In genomic region chr1:191062241-191062780, GRCm38 (mm10) we compare ENCODE assay signal across 9 mouse cellular contexts. TPM values are rescaled to one million over a fixed set of nuclear protein-coding genes. Genes with fewer than 3 reads are reported as not detected.
DNase-seq lines count a peak whose midpoint lies in the region; ATAC-seq and TF ChIP-seq lines count a peak whose summit lies in the region.
"Had no signal": no experiment of that assay in that cellular context is flagged by ENCODE, and none has a peak within 500 bp of the region (broad histone marks: within the 10 kb centered on the region; RNA-seq: fewer than 3 reads in every experiment).

No protein-coding gene starts in this region.

- intact Hi-C loops in left cerebral cortex, postnatal 10 days (cut with DNase I) = no loop called here

- peak; percentile 49 for ATAC-seq in liver, embryonic 13.5 days (ENCODE audit: low read depth)

- H3K4me2 ChIP-seq in liver, embryonic 13.5 days = peak overlapping the region; percentile 83

- no peak for TF ChIP-seq CTCF in cerebellum, adult 2 months (IDR thresholded peaks at IDR 0.05; ENCODE audit: borderline replicate concordance, insufficient read depth, low read depth, low read length)
- TF ChIP-seq CTCF in thymus, adult 2 months (IDR thresholded peaks at IDR 0.05; ENCODE audit: borderline replicate concordance, control insufficient read depth, extremely low read depth, insufficient read depth, low read length, poor library complexity) = no peak

- no peak for DNase-seq in cerebellum, adult 2 months
- DNase-seq in cerebellum, adult 9-10 months = no peak
- no peak for DNase-seq in thymus, adult 2 months
- DNase-seq in thymus, postnatal 10 days (ENCODE audit: low spot score in 2 of 2) = no peak
- no peak for DNase-seq in liver, embryonic 13.5 days
- no peak for DNase-seq in adrenal gland, postnatal 25 days
- DNase-seq in urinary bladder, postnatal 25 days (ENCODE audit: low spot score) = no peak
- DNase-seq in left cerebral cortex, postnatal 10 days (ENCODE audit: extremely low spot score in 1 of 2, low spot score in 2 of 2) = no peak

- H3K9me3 ChIP-seq in liver, embryonic 13.5 days (replicated peaks) = no peaks in the 10 kb centered on the region

- peak overlapping the region; percentile 94 for H3K9ac ChIP-seq in liver, embryonic 13.5 days

- peak overlapping the region; percentile 51; the same call in 1 of the 2 replicates for H3K27ac ChIP-seq in cerebellum, adult 2 months (ENCODE audit: insufficient read depth, low read length)
- H3K27ac ChIP-seq in thymus, adult 2 months (ENCODE audit: control insufficient read depth, insufficient read depth, low read length) = no peak overlapping the region
- H3K27ac ChIP-seq in liver, embryonic 13.5 days = peak overlapping the region; percentile 86

- no peaks in the 10 kb centered on the region; the same call in 1 of the 2 replicates for H3K4me1 ChIP-seq in cerebellum, adult 2 months (ENCODE audit: control insufficient read depth, insufficient read depth, low read length)
- H3K4me1 ChIP-seq in thymus, adult 2 months (replicated peaks; ENCODE audit: control insufficient read depth, insufficient read depth, low read length) = 0 out of 2 replicates have a peak, but pooled peaks cover 2% of the 10 kb centered on the region
- peaks cover 38% of the 10 kb centered on the region for H3K4me1 ChIP-seq in liver, embryonic 13.5 days (replicated peaks)

- WGBS in cerebellum, adult 2 months = 4% methylated on average over 15 of the region's 15 CpGs
- 5% methylated on average over 15 of the region's 15 CpGs for WGBS in thymus, adult 2 months
- WGBS in liver, embryonic 13.5 days (ENCODE audit: insufficient replicate concordance) = 6% methylated on average over 15 of the region's 15 CpGs

- TF ChIP-seq POLR2A in cerebellum, adult 2 months (IDR thresholded peaks at IDR 0.05; ENCODE audit: borderline replicate concordance, insufficient read depth, low read length) = no peak
- TF ChIP-seq POLR2A in thymus, adult 2 months (IDR thresholded peaks at IDR 0.05; ENCODE audit: control insufficient read depth, extremely low read depth, insufficient read depth, low read length, poor library complexity) = no peak

- peak overlapping the region; percentile 93 for H3K4me3 ChIP-seq in cerebellum, adult 2 months (replicated peaks; ENCODE audit: insufficient read depth, low read depth, low read length)
- peak overlapping the region; percentile 63 for H3K4me3 ChIP-seq in thymus, adult 2 months (ENCODE audit: control insufficient read depth, insufficient read depth, low read length)
- peak overlapping the region; percentile 97 for H3K4me3 ChIP-seq in liver, embryonic 13.5 days (replicated peaks)

- H3K36me3 ChIP-seq in thymus, adult 2 months (ENCODE audit: control insufficient read depth, insufficient read depth, low read length) = no peaks in the 10 kb centered on the region
- peaks cover 26% of the 10 kb centered on the region for H3K36me3 ChIP-seq in liver, embryonic 13.5 days

- H3K27me3 ChIP-seq in cerebellum, adult 2 months (ENCODE audit: control insufficient read depth, insufficient read depth, low read length) = no peaks in the 10 kb centered on the region
- no peaks in the 10 kb centered on the region for H3K27me3 ChIP-seq in thymus, adult 2 months (ENCODE audit: control insufficient read depth, insufficient read depth, low read length)
- no peaks in the 10 kb centered on the region for H3K27me3 ChIP-seq in liver, embryonic 13.5 days

RNA-seq across cellular contexts. Expression of gene Tatdn3, which starts 0.4 kb away (rescaled TPM):
- polyA plus RNA-seq in cerebellum, adult 2 months (2012; rRNA removed) = 54.4 and 57.9 TPM in 2 replicates
- 4.6 and 5.2 TPM in 2 replicates for polyA plus RNA-seq in thymus, adult 2 months (2012; rRNA removed)
- 8.6 and 10.3 TPM in 2 replicates for polyA plus RNA-seq in liver, embryonic 13.5 days (2015; fragmentation: Nextera tagmentation; extraction: Ambion mirVana)
- 18.1 and 28.4 TPM in 2 replicates for total RNA-seq in adrenal gland, postnatal 25 days (2021)
- 10 to 100 TPM; 25.1 to 28.6 TPM for total RNA-seq in left cerebral cortex, postnatal 10 days (2021)

RNA-seq across cellular contexts. Expression of gene Nsl1, which starts 0.5 kb away (rescaled TPM):
- polyA plus RNA-seq in cerebellum, adult 2 months (2012; rRNA removed) = 0.57 and 0.59 TPM in 2 replicates
- polyA plus RNA-seq in thymus, adult 2 months (2012; rRNA removed) = 8.1 and 17.6 TPM in 2 replicates
- 16.7 and 18.1 TPM in 2 replicates for polyA plus RNA-seq in liver, embryonic 13.5 days (2015; fragmentation: Nextera tagmentation; extraction: Ambion mirVana)
- total RNA-seq in adrenal gland, postnatal 25 days (2021) = 1.9 and 3.3 TPM in 2 replicates
- 1 to 10 TPM in 1 of 2 experiments, under 1 TPM in 1; 0.64 to 1.4 TPM for total RNA-seq in left cerebral cortex, postnatal 10 days (2021)

RNA-seq across cellular contexts. Expression of gene Spata45, which starts 25.9 kb away (rescaled TPM):
- not detected in 2 replicates for polyA plus RNA-seq in cerebellum, adult 2 months (2012; rRNA removed)
- polyA plus RNA-seq in thymus, adult 2 months (2012; rRNA removed) = not detected in 2 replicates
- polyA plus RNA-seq in liver, embryonic 13.5 days (2015; fragmentation: Nextera tagmentation; extraction: Ambion mirVana) = not detected in 2 replicates
- not detected in 2 replicates for total RNA-seq in adrenal gland, postnatal 25 days (2021)
- total RNA-seq in left cerebral cortex, postnatal 10 days (2021) = not detected
- polyA plus RNA-seq: gonadal fat pad, adult 2 months had no signal

RNA-seq across cellular contexts. Expression of gene Batf3, which starts 35.3 kb away (rescaled TPM):
- 0.62 and 0.85 TPM in 2 replicates for polyA plus RNA-seq in cerebellum, adult 2 months (2012; rRNA removed)
- 12.6 and 18.4 TPM in 2 replicates for polyA plus RNA-seq in thymus, adult 2 months (2012; rRNA removed)
- polyA plus RNA-seq in liver, embryonic 13.5 days (2015; fragmentation: Nextera tagmentation; extraction: Ambion mirVana) = 2.6 and 3.1 TPM in 2 replicates
- total RNA-seq in adrenal gland, postnatal 25 days (2021) = 1.7 and 3.1 TPM in 2 replicates
- total RNA-seq in left cerebral cortex, postnatal 10 days (2021) = under 1 TPM; 0.47 to 0.60 TPM

RNA-seq across cellular contexts. Expression of gene Flvcr1, which starts 36.4 kb away (rescaled TPM):
- 24.0 and 24.3 TPM in 2 replicates for polyA plus RNA-seq in cerebellum, adult 2 months (2012; rRNA removed)
- polyA plus RNA-seq in thymus, adult 2 months (2012; rRNA removed) = 56.7 and 58.9 TPM in 2 replicates
- 4.3 and 5.0 TPM in 2 replicates for polyA plus RNA-seq in liver, embryonic 13.5 days (2015; fragmentation: Nextera tagmentation; extraction: Ambion mirVana)
- 14.7 and 15.0 TPM in 2 replicates for total RNA-seq in adrenal gland, postnatal 25 days (2021)
- 10 to 100 TPM; 18.3 to 18.5 TPM for total RNA-seq in left cerebral cortex, postnatal 10 days (2021)
